Mouse (Mus musculus): ENCODE results near the gene Pcdh7.

DNA sequence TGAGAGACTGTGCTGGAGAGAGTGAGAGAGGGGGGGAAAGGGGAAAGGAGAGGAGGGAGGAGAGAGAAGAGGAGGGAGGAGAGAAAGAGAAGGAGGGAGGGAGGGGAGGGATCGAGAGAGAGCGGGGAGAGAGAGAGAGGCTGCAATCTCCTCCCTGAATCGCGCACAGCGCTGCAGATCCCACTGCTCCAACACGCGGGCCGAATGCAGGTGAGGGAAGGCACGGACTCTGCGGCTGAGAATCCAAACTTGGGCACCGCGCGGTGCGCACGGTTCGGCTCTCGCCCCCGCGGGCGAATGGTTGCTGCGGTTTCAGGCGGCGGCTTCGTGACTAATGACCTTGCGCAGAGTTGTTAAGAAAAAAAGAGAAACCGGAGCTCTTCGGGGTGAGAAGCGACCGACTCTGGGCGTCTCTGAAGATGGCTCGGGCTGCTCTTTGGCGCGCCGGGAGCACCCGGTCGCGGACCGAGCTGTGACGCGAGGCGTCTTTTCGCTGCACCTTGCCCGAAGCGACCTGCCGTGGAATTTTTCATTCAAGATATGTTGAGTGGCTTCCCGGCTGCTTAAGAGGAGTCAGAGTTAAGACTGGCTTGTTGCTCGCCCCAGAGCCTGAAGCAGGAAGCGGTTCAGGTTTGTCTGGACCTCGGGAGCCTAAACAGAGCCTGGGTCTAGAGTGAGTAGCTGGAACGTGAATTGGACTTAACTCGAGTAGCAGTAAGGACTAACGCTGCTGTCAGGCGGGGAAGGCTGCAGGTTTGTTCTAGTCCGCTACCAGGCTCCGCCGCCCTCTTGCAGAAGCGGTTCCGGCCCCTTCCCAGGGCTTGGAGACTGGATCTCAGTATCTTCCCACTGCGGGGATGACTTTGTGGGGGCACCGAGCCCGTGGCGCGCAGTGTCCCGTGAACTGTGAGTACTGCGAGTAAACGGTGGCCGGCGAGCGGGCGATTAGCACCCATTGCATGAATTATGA lies at the start of gene Pcdh7:
- TF ChIP-seq CTCF (IDR thresholded peaks at IDR 0.05; ENCODE audit: low read depth, low read length) (no peak), POLR2A (IDR thresholded peaks at IDR 0.05; ENCODE audit: extremely low read depth, insufficient read depth, low read length) (no peak)

All from liver, adult 2 months (tissue).